Mouse (Mus musculus) midbrain, postnatal 0 days (tissue): ENCODE results near the gene Nprl3. TPM values are rescaled to one million over a fixed set of nuclear protein-coding genes. Genes with fewer than 3 reads are reported as not detected.

Experiments
- ATAC-seq: fragments of 200-750 bp; cut with Nextera tagmentation; 2 replicates; pipeline ENCODE4 v1.8.0; 2017; ENCODE audit warnings: moderate number of reproducible peaks, mild to moderate bottlenecking, moderate TSS enrichment, moderate library complexity; ENCODE audit not compliant: low FRiP score
- DNase-seq: peaks from one replicate; pipeline ENCODE4 v3.0.0-alpha.2; 2015; ENCODE audit warnings: low spot score
- H3K27ac ChIP-seq: fragments of 300-500 bp; sonication (generic); 2 replicates; pipeline ENCODE4 v1.5.1; 2014; ENCODE audit warnings: low read depth, mild to moderate bottlenecking, low read length, mixed read lengths
- H3K27me3 ChIP-seq: fragments of 300-500 bp; sonication (generic); 2 replicates; pipeline ENCODE4 v1.6.1; 2014; ENCODE audit warnings: low read length, control low read depth, mixed read lengths; ENCODE audit not compliant: insufficient read depth
- H3K36me3 ChIP-seq: fragments of 300-500 bp; sonication (generic); 2 replicates; pipeline ENCODE4 v1.6.1; 2014; ENCODE audit warnings: low read length, control low read depth, mixed read lengths; ENCODE audit not compliant: insufficient read depth
- H3K4me1 ChIP-seq: fragments of 300-500 bp; sonication (generic); 2 replicates; pipeline ENCODE4 v1.6.1; 2014; ENCODE audit warnings: mild to moderate bottlenecking, control low read depth, antibody characterized with exemption, low read length, mixed read lengths; ENCODE audit not compliant: insufficient read depth
- H3K4me2 ChIP-seq: fragments of 300-500 bp; sonication (generic); 2 replicates; pipeline ENCODE4 v1.6.1; 2014; ENCODE audit warnings: low read depth, mild to moderate bottlenecking, low read length, mixed read lengths; ENCODE audit not compliant: poor library complexity, severe bottlenecking
- H3K4me3 ChIP-seq: fragments of 300-500 bp; sonication (generic); 2 replicates; pipeline ENCODE4 v1.5.1; 2014; ENCODE audit warnings: low read depth, mild to moderate bottlenecking, low read length, moderate library complexity
- H3K9ac ChIP-seq: fragments of 300-500 bp; sonication (generic); replicated peaks from 2 replicates; pipeline ENCODE4 v1.6.1; 2014; ENCODE audit warnings: mild to moderate bottlenecking, low read length, moderate library complexity, mixed read lengths; ENCODE audit not compliant: poor library complexity, severe bottlenecking
- H3K9me3 ChIP-seq: fragments of 300-500 bp; sonication (generic); 2 replicates; pipeline ENCODE4 v1.6.1; 2016; ENCODE audit warnings: low read length, control low read depth
- CTCF ChIP-seq: IDR thresholded peaks from 2 replicates; pipeline ENCODE4 v1.5.1; 2016; ENCODE audit warnings: antibody characterized with exemption, mild to moderate bottlenecking
- WGBS: fragments of 180-500 bp; shearing (Covaris S2); extraction: QIAGEN DNeasy Blood & Tissue Kit; methylation state at CpG from one replicate; pipeline ENCODE4 v1.1.7; 2014; 5-methylcytosine and 5-hydroxymethylcytosine counted together
- polyA plus RNA-seq: library from polyadenylated mRNA; unstranded; fragments of >200 nt; fragmentation: Nextera tagmentation; extraction: Ambion mirVana; gene quantifications from 2 replicates; pipeline ENCODE4 v1.2.1, GENCODE M21; 2015
- total RNA-seq: library from RNA; depleted of rRNA; stranded (reverse); fragments of >200 nt; gene quantifications from 2 replicates; pipeline ENCODE4 v1.2.3, GENCODE M21; 2014

The Nprl3 gene
- total and polyA plus RNA-seq, 2 experiments from 2014 or later: 36.0 to 38.6 TPM

DNA sequence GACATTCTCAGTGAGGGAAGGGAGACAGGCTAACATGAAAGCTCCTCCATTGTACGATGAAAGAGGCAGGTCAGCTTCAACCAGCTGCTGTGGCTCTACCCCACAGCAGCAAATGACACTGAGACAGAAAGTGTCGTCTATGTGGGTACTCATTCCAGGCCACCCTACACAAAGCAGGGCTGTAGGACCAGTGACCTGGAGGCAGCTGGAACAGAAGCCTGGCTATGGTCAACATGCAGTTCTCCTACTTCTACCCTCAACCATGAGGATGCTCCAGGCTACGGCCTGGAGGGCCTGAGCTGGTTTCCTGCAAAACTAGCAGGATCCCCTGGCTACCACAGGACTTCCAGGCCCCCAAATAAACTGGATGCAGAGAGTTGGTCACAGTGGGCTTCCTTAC is 10.9 kb downstream of the Nprl3 start:
- Histone ChIP-seq H3K9me3 (no peaks in the 10 kb centered on the region), H3K4me2 (no peak overlapping the region), H3K36me3 (peaks cover 10% of the 10 kb centered on the region), H3K9ac (no peak overlapping the region), H3K4me1 (no peaks in the 10 kb centered on the region), H3K4me3 (no peak overlapping the region), H3K27ac (no peak overlapping the region), H3K27me3 (no peaks in the 10 kb centered on the region)
- no peak for ATAC-seq
- TF ChIP-seq CTCF: no peak
- no peak for DNase-seq
- 95% methylated on average over 3 of the region's 3 CpGs for WGBS

DNA sequence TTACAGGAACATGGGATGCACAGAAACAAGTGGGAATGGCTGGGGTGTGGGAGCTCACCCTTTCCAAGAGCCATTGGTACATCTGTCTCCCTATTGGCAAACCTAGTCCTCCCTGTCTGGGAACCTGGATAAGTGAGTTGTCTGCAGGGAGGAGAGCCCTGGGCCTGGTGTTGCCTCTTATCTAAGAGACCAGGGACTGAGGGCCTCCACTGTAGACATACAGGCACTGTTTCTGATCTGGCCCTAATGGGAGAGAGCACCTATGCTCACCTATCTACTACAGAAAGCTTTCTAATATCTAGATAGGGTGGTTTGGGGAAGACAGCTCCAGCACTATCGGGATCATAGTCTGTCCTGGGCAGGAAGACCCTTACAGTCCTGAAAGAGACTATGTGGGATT is 11.4 kb downstream of the Nprl3 start:
- Histone ChIP-seq H3K36me3 (peaks cover 10% of the 10 kb centered on the region), H3K9me3 (no peaks in the 10 kb centered on the region), H3K27ac (no peak overlapping the region), H3K4me1 (no peaks in the 10 kb centered on the region), H3K4me3 (no peak overlapping the region), H3K27me3 (no peaks in the 10 kb centered on the region), H3K4me2 (no peak overlapping the region), H3K9ac (no peak overlapping the region)
- no peak for DNase-seq
- no peak for ATAC-seq
- WGBS: 95% methylated on average over 1 of the region's 1 CpGs
- TF ChIP-seq CTCF: no peak

DNA sequence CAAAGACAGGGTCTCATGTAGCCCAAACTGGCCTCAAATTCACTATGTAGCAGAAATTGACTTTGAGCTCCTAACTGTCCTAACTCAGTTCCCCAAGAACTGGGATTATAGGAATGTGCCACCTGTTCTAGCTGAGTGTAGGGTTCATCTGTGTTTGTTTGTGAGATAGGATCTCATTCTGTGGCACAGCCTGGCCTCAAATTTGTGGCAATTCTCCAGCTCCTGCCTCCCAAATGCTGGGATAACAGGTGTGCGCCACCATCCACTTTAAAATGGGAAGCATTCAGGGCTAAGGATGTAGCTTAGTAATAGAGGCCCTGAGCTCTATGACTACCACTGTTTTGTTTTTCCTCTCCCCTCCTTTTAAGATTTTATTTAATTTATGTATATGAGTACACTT is 14.4 kb downstream of the Nprl3 start:
- ATAC-seq (no peak), DNase-seq (no peak)
- Histone ChIP-seq H3K4me2 (no peak overlapping the region), H3K36me3 (peaks cover 16% of the 10 kb centered on the region), H3K27me3 (no peaks in the 10 kb centered on the region), H3K4me3 (no peak overlapping the region), H3K9me3 (no peaks in the 10 kb centered on the region), H3K9ac (no peak overlapping the region), H3K4me1 (no peaks in the 10 kb centered on the region), H3K27ac (no peak overlapping the region)
- no peak for TF ChIP-seq CTCF
- 95% methylated on average over 1 of the region's 1 CpGs for WGBS

DNA sequence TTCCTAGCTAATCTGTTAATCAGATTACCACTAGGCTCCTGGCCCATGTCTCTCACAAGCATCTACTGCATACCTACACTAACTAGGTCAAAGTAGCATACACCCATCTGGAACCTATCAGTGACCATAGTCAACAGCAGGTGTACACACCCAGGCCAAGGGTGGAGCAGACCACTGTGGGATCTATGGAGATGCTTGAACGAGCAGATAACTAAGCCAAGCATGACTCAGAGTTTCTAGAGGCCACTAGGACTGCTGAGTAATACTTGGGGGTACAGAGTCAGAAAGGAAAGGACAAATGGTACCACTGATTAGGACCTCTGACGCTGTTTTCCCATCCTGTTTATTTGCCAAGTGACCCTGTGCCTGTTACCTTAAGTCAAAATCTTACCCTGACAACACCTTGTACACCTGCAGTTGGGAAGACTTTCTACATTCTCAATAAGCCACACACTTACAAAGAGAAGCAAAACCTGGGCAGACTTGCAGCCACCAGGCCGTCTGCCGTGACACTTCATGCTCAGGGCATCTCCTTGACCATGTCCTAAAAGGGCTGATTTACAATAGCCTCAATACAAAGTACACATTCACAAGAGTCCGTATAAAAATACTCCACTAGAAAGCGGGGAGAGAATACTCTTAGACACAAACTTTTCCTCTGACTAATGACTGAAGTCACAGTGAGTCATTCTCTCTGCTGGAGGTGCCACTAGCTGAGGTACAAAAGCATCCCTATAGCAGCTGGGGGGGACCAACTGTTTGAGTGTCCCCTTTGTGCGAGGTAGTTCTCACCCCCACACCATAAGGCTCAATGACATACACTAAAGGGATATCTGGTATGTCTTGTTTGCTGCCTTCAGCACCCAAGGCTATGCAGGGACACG is 16.4 kb downstream of the Nprl3 start:
- ATAC-seq: no peak
- H3K36me3 ChIP-seq: peaks cover 24% of the 10 kb centered on the region
- H3K4me2 ChIP-seq: no peak overlapping the region
- no peak for TF ChIP-seq CTCF
- no peak for DNase-seq
- 89% methylated on average over 8 of the region's 8 CpGs for WGBS
- no peaks in the 10 kb centered on the region for H3K27me3 ChIP-seq
- no peaks in the 10 kb centered on the region for H3K4me1 ChIP-seq
- H3K9ac ChIP-seq: no peak overlapping the region
- no peaks in the 10 kb centered on the region for H3K9me3 ChIP-seq
- no peak overlapping the region for H3K27ac ChIP-seq
- no peak overlapping the region for H3K4me3 ChIP-seq

DNA sequence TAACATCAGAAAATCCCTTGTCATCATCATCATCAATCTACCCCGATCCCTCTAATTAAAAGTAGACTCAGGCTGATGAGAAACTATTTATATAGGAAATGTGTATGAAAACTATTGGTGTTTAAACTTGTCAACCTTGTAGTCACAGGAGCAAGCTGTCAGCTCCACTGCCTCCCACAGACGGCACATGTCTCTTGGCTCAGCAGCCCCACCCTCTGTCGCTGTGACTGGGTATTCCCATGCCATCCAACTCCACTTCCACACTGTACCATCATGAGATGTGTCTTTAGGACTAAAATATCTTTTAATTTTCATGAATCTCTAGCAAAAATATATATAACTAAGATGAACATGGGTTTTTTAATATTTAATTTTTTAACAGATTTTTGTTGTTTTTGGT is 19.2 kb downstream of the Nprl3 start:
- ATAC-seq (no peak), DNase-seq (no peak)
- H3K27ac ChIP-seq: no peak overlapping the region
- no peaks in the 10 kb centered on the region for H3K9me3 ChIP-seq
- H3K4me1 ChIP-seq: no peaks in the 10 kb centered on the region
- no peak for TF ChIP-seq CTCF
- H3K4me3 ChIP-seq: no peak overlapping the region
- 81% methylated on average over 3 of the region's 3 CpGs for WGBS
- H3K9ac ChIP-seq: no peak overlapping the region
- no peak overlapping the region for H3K4me2 ChIP-seq
- no peaks in the 10 kb centered on the region for H3K27me3 ChIP-seq
- peaks cover 34% of the 10 kb centered on the region for H3K36me3 ChIP-seq

DNA sequence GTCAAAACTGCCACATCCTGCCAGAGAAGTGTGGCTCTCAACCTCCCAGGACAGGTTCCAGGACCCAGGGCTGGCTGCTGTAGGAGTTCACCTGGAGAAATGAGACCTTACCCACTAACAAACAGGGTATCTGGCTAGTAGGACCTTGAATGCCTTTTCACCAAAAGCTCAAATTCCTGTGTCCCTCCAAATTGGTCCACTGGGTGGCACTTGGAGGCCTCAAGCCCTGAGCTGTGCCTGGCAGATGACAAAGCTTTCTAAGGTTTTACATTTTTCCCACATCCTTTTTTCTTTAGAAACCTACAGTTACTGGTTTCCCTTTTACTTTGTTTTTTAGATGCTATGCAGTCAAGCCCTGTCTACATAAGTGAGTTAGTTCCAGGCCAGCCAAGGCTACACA is 20.4 kb downstream of the Nprl3 start:
- H3K4me3 ChIP-seq: no peak overlapping the region
- no peak for ATAC-seq
- H3K36me3 ChIP-seq: peaks cover 43% of the 10 kb centered on the region
- H3K27me3 ChIP-seq: no peaks in the 10 kb centered on the region
- peak; percentile 62 for TF ChIP-seq CTCF
- H3K4me2 ChIP-seq: no peak overlapping the region
- no peak overlapping the region for H3K9ac ChIP-seq
- H3K4me1 ChIP-seq: no peaks in the 10 kb centered on the region
- DNase-seq: no peak
- no peak overlapping the region for H3K27ac ChIP-seq
- H3K9me3 ChIP-seq: no peaks in the 10 kb centered on the region
